ENCODE assay signal across 13 mouse cellular contexts in the genomic region with DNA sequence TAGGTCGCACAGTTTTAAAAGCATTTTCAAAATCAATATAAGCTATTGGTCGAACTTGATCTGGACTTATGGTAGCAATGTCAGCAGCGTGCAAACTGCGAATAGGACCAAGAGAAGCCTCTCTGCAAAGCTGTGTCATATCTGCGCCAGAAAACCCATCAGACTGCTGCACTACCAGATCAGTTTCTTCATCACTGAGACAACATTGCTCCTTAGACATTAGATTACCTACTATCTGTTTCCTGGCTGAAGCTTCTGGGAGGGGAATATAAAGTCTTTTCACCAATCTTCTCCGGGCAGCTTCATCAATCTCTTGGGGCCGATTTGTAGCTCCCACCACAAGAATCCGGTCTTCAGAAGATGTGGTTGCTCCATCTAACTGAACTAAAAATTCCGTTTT.
"Had no signal": no experiment of that assay in that cellular context is flagged by ENCODE, and none has a peak within 500 bp of the region (broad histone marks: within the 10 kb centered on the region; RNA-seq: fewer than 3 reads in every experiment).

No protein-coding gene starts in this region.

- H3K4me2 ChIP-seq: intestine, embryonic 15.5 days; kidney, embryonic 15.5 days; limb, embryonic 13.5 days; midbrain, embryonic 13.5 days; neural tube, embryonic 15.5 days had no signal

- DNase-seq: kidney, adult 18-20 months; kidney, postnatal 14 days; left cerebral cortex, postnatal 4 days; lung, adult 18-20 months; thymus, postnatal 4 days had no signal

- H3K9ac ChIP-seq: intestine, embryonic 15.5 days; kidney, embryonic 15.5 days; limb, embryonic 13.5 days; midbrain, embryonic 13.5 days; neural tube, embryonic 15.5 days had no signal

- H3K9me3 ChIP-seq: intestine, embryonic 15.5 days; kidney, embryonic 15.5 days; limb, embryonic 13.5 days; midbrain, embryonic 13.5 days; neural tube, embryonic 15.5 days had no signal

- H3K4me3 ChIP-seq: intestine, embryonic 15.5 days; kidney, embryonic 15.5 days; limb, embryonic 13.5 days; midbrain, embryonic 13.5 days; myocyte; neural tube, embryonic 15.5 days had no signal

- H3K27me3 ChIP-seq: intestine, embryonic 15.5 days; kidney, embryonic 15.5 days; limb, embryonic 13.5 days; midbrain, embryonic 13.5 days; neural tube, embryonic 15.5 days had no signal

- H3K27ac ChIP-seq: intestine, embryonic 15.5 days; kidney, embryonic 15.5 days; limb, embryonic 13.5 days; macrophage; midbrain, embryonic 13.5 days; neural tube, embryonic 15.5 days; stomach, postnatal 0 days had no signal

- ATAC-seq: intestine, embryonic 15.5 days; midbrain, embryonic 13.5 days had no signal

- H3K4me1 ChIP-seq: intestine, embryonic 15.5 days; kidney, embryonic 15.5 days; limb, embryonic 13.5 days; midbrain, embryonic 13.5 days; neural tube, embryonic 15.5 days had no signal
